16 mouse cellular contexts compared by ENCODE assay signal in genomic region chr16:92615234-92615799, GRCm38 (mm10).
DNase-seq lines count a peak whose midpoint lies in the region; ATAC-seq and TF ChIP-seq lines count a peak whose summit lies in the region.
"Had no signal": no experiment of that assay in that cellular context is flagged by ENCODE, and none has a peak within 500 bp of the region (broad histone marks: within the 10 kb centered on the region; RNA-seq: fewer than 3 reads in every experiment).

No protein-coding gene starts in this region.

- peak; percentile 46 for TF ChIP-seq CTCF in layer of hippocampus, adult 2 months (conservative IDR thresholded peaks at IDR 0.05)
- TF ChIP-seq CTCF in bone marrow macrophage, adult 2 months (IDR thresholded peaks at IDR 0.05; ENCODE audit: low read depth, low read length), result peak; percentile 16; the same call in 1 of the 2 replicates

- no peak for DNase-seq in layer of hippocampus, adult 2 months (ENCODE audit: low spot score in 2 of 2)
- DNase-seq in layer of hippocampus, postnatal 14 days (ENCODE audit: low spot score in 2 of 2), result no peak
- DNase-seq in thymus, postnatal 0 days (ENCODE audit: low spot score), result peak; percentile 12
- DNase-seq in thymus, adult 18-20 months, result no peak
- DNase-seq in adrenal gland, postnatal 14 days, result no peak
- DNase-seq: adrenal gland, adult 2 months; cerebellum, postnatal 25 days; gastrocnemius, postnatal 10 days; heart, postnatal 4 days; kidney, postnatal 14 days; liver had no signal

- H3K4me1 ChIP-seq in bone marrow macrophage, adult 2 months (ENCODE audit: control insufficient read depth, insufficient read depth, low read length), result peaks cover 44% of the 10 kb centered on the region
- H3K4me1 ChIP-seq: heart, embryonic 12.5 days had no signal

- H3K4me3 ChIP-seq in layer of hippocampus, adult 2 months, result no peak overlapping the region
- H3K4me3 ChIP-seq in bone marrow macrophage, adult 2 months (ENCODE audit: insufficient read depth, low read length), result no peak overlapping the region
- H3K4me3 ChIP-seq: heart, embryonic 12.5 days; myocyte had no signal

- H3K27ac ChIP-seq in layer of hippocampus, adult 2 months, result no peak overlapping the region
- peak overlapping the region; percentile 19; the same call in 1 of the 2 replicates for H3K27ac ChIP-seq in bone marrow macrophage, adult 2 months (ENCODE audit: insufficient read depth, low read depth, low read length)

- no peak for TF ChIP-seq POLR2A in bone marrow macrophage, adult 2 months (IDR thresholded peaks at IDR 0.05; ENCODE audit: borderline replicate concordance, low read depth, low read length)

- ATAC-seq in neutrophil, adult 5-6 weeks (ENCODE audit: extremely low read depth, insufficient number of reproducible peaks, low FRiP score, poor library complexity, severe bottlenecking), result peak; percentile 81
- ATAC-seq: forebrain, embryonic 14.5 days had no signal
